Mouse (Mus musculus): ENCODE measurements at regions not wholly inside any gene's neighbourhood (a gene's known extent, or its start where the extent isn't known, plus 50 kb on each side); places are given as distances from the start of the nearest gene placed in this dataset.

DNA sequence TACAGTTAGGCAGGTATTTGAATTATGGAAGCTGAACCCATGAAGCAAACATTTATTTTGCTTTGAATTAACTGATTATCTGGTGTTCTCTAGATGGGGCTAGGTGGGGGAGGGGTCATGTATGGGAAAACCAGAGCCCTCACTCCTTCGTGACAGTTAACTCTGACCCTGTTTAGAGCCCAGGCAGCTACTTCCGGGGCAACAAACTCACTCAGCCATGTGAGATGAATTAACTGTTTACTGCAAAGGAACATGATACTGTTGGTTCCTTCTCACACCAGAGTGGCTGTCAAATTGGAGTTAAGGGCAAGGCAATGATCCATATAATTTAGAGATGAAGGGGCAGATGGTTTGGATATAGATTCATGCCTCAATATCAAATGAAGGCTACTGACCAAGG is 458.5 kb downstream of the Wdr11 start:
- in situ Hi-C loops (cut with MboI; ENCODE audit: unreplicated experiment in 2 of 2), result no loop called here

DNA sequence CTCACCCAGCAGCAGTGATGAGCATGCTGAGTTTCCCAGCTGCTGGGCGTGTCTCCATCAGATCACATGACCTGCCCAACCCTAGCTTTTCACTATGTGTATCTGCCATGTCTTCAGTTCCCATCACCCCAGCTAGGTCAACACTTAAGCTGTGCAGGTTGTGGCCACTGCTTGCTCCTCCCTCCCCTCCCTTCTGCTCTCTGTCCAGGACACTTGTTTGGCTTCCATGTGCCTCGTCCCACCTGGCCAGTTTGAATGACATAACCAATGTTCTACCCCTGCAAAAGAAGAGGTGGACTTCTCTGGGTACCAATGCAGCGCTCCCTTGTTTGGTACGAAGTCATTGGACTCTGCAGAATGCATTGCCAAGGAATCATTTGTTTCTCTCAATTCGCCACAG is 460.7 kb downstream of the Wdr11 start:
- in situ Hi-C loops (cut with MboI; ENCODE audit: unreplicated experiment in 2 of 2), result no loop called here

DNA sequence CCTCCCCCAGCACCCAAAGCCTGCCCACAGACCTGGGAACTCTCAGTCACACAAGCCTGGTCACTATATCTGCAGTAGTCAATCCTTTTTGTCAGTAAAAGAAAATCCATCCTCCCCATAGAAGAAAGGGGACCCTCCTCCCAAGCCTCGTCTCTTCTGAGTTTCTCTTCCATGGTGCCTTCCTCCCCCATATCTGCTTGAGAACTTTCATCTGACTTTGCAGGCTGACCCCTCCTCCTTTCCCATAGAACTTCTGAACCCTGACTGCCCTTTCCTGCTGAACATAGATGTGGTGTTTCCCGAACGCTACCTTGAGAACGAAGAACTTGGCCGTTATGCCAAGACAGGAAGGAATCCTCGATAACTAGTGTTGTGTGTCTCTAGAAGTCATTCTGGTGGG is 462.5 kb downstream of the Ate1 start:
- in situ Hi-C loops (cut with MboI; ENCODE audit: unreplicated experiment in 2 of 2), result no loop called here

DNA sequence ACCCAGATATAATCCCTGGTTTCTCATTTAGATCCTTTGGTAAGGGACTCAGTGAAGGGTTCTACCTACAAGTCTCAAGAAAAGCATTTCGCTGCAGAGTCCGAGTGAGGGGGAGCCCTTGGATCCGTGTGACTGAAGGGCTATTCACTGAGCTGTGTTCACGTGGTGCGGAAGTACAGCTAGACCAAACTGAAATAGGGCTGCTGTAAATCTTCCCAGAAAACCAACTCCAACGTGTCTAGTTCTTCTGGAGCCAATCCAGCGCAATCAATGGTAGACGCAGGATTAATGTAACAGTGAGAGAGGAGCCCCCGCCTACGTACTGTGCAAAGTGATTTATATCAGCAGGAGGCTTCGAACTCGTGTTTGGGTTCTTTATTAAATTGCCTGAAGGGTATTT is 461.9 kb downstream of the Ate1 start:
- in situ Hi-C loops (cut with MboI; ENCODE audit: unreplicated experiment in 2 of 2), result no loop called here

DNA sequence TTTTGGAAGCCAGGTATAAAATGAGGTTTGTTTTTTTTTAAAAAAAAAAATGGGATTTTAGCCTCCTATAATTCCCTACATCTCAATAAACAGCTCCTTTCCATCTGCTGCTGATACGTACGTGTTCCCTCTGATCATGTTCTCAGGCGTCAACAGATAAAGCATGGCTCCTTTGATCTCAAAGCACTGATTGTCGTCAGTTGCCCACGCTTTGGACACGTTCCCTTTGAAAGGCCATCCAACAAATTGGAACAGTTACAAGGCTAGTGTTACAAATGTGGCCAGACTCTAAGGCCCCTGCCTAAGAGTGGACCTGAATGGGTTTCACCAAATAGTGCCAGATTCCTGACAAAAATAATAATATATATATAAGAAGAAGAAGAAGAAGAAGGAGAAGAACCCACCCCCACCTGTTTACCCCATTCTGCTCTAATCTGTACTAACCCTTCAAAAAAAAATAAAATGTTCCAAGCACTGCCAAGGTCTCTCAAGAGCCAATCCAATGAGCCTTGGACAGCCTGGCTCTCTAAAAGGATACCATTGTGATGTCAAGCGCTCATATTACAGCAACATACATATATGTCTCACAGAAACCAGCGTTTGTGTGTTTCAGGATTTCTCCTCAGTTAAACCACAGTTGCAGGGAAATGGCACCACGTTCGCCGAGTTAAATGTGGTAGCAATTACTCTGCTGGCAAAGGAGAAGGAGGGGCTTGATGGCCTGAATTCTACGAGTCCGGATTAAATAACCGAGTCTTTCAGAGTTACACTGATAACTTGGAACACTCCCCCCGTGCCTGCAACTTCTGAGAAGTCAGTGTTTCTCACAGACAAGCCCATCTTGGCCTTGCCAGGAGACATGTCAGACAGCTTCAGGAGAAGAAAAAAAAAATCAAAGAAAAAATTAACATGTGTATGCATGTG is 460.2 kb downstream of the Ate1 start:
- in situ Hi-C loops (cut with MboI; ENCODE audit: unreplicated experiment in 2 of 2), result no loop called here

DNA sequence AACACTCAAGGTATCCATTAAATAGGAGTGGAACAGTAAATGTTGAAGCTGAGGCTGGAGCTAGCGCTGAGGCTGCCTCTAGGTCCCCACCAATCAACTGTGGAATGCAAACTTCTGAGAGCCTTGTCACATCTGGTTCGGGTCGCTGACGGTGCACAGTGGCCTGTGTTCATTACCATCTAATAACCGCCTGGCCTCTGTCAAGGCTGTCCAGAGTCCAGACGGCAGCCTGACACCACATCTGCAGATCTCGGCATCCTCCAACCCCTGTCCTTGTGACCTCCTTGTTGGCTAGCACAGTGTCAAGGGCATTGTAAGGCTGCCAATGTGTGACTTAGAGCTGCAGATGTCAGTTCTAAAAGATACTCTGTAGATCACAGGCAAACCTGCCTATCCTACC is 455.7 kb downstream of the Ate1 start:
- in situ Hi-C loops (cut with MboI; ENCODE audit: unreplicated experiment in 2 of 2), result no loop called here

DNA sequence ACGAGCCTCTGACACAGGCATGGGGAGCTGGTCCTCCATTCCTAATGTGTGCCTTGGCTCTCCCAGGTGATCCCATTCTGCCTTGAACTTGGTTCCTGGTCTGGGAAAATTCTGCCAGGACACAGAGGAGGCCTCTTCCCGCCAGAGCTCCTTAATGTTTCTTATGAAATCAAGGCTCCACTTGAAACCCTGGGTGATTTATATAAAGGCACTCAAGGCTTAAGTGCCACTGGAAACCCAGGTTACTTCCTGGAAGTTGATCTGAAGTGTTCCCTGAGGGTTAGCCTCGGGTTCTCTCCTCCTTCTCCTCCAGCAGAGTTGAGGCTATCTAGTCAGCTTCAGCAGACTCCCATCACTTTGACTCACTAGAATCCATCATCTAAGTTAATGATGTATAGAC is 451.9 kb downstream of the Ate1 start:
- in situ Hi-C loops (cut with MboI; ENCODE audit: unreplicated experiment in 2 of 2), result no loop called here

DNA sequence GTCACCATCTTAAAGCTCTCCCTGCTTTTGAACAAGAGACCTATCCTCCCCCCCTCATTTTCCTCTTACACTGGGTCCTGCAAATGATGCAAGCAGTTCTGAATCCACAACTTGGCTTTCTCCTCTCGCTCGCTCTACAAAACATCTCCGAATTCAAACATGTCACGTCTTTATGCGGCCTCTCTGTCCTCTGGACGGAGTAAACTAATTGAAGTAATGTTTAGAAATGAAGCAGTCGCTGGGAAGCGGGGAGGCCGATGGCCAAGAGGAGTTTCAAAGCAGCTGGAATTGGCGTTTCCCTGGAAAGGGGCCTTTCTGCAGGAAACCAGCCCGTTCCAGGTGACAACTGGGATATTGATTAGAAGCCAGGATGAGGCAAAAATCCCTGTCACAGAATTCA is 446.8 kb downstream of the Ate1 start:
- in situ Hi-C loops (cut with MboI; ENCODE audit: unreplicated experiment in 2 of 2), result no loop called here

DNA sequence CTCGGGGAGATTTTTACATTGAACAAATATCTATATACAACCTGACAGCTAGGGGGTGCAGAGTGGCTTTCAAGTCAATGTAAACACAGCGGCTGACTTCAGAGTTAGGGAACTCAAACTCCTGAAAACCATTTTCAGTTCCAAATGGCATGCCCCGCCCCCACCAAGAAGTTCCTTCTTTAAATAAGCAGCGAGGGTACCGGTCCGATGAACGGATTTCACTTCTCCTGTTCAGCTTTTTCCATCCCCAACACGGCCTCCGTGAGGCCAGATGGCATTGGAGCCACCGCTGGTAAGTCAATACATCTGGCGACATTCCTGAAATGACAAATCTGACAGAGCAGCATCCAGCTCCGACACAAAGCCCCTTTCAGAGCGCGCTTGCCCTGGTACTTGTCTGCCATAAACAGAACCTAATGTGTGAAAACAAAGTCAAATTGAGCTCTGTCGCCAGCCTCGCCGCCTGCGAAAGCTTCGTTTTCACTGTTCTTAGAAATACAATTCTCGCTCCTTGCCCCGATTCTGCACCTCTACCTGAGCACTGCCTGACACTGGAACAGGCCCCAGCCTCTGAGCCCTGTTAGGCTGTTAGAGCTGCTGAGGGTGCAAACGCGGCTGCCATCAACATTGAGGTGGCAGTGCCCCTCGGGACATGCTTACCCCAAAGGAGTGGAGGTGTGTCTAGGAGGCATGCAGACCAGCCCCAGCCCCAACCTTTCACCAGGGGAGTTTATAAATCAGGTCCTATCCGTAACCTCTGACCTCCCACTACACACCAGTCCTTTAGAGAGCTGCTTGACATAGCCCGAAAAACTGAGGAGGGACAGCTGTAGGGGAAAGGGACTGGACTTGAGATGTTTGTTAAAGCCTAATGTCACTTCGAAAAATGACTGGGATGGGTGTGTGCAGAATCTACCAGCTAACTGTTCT is 446.0 kb downstream of the Ate1 start:
- in situ Hi-C loops (cut with MboI; ENCODE audit: unreplicated experiment in 2 of 2), result no loop called here

DNA sequence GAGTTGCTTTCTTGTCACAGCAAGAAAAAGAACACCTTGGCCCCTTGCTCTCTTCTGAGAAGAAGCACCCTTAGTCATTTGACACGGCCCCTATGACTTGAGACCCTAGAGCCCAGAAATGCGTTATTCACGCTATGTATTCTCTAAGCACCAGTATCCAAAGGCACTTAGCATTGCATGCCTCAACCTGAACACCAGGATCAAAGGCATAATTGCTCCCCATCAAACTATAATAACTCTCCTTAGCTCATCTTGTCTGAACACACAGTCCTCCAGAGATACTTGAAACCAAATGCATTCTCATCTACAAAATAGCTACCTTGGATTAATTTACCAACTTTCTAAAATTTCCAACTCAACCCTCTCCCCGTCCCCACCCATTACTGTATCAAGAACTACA is 437.5 kb downstream of the Ate1 start:
- in situ Hi-C loops (cut with MboI; ENCODE audit: unreplicated experiment in 2 of 2), result no loop called here

DNA sequence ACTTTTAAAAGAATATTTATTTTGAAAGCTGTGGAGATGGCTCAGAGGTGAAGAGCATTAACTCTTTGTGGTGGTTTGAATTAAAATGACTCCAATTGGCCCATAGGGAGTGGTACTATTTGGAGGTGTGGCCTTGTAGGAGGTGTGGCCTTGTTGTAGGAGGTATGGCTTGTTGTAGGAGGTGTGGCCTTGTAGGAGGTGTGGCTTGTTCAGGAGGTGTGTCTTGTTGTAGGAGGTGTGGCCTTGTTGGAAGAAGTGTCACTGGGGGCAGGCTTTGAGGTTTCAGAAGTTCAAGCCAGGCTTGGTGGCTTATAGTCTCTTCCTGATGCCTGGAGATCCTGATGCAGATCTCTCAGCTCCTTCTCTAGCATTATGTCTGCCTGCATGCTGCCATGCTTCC is 434.5 kb downstream of the Ate1 start:
- in situ Hi-C loops (cut with MboI; ENCODE audit: unreplicated experiment in 2 of 2), result no loop called here

DNA sequence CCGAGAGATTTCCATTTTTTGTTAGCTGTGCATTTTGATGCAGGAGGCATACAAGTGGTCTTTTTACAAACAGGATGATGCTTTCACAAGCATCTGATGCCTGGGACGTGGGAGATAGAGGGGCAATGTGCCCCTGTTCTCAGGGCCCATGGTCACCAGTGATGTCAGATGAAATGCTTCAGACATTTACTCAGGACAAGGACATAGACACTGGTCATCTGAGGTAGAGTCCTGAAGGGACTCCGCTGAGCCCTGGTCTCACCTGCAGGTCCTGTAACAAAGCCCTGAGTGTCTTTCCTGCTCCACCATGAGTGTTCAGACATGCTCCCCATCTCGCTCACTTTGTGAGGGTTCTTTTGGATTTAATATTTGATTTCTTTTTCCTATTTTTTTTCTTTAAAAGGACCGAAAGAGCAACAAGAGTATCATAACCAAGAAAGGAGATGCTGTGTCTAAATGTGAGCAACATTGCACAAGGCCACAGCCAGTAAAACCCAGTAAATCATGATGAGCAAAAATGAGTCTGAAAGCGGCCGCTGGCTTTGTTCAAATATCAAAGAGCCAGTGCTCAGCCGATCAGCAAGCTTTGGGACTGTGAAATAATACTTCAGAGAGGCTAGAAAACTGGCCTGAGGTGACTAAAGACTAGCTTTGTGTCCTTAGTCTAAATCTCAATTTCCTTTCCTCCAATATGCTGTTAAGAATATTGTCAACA is 430.1 kb downstream of the Ate1 start:
- in situ Hi-C loops (cut with MboI; ENCODE audit: unreplicated experiment in 2 of 2), result no loop called here

DNA sequence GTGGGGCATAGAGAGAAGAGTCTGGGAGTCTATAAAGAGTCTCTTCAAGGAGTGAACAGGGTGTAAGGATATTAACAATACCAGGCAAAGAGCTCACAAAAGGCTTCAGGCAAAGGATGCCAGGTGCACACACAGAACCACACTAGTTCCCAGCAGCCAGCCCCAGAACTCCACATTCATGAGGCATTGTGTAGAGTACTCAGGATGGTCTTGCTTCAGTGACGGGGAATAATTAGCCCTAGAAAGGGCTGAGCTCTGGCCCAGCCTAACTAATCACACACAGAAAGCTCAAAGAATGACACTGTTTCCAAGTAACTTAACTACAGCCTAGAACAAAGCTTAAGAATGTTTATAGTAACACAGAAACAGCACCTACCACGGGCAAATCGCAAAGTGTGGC is 428.2 kb downstream of the Ate1 start:
- in situ Hi-C loops (cut with MboI; ENCODE audit: unreplicated experiment in 2 of 2), result no loop called here

DNA sequence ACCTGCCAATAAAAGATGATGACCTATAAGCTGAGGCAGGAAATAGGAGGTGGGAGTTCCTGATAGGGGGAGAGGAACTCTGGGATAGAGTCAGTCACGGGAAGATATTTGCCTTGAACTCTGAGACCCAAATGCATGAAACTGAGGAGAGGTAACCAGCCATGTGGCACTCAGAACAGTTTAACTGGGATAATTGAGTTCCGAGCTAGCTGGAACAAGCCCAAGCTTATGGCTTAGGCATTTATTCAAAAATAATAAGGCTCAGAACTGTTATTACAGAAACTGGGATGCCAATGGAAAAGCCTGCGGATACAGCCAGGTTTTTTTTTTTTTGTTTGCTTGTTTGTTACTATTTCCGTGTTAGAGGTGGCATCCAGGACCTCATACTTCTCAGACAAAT is 425.0 kb downstream of the Ate1 start:
- in situ Hi-C loops (cut with MboI; ENCODE audit: unreplicated experiment in 2 of 2), result no loop called here

DNA sequence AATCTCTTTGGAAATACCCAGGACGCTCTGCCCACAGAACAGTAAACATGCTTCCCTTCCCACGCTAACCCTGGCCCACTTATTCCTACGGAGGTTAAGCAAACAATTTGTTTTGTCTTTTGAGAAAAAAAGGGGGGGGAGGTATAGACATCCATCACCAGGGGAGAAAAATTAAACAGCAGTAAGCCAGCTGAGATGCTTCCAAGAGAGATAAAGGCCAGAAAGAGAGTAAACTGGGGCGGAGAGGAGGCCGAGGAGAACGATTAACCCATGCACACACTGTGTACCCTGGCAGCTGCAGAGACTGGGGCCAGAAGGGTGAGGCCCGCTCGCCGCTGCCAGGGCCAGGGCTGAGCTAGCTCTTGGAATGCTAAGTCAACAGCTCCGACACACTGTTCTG is 421.6 kb downstream of the Ate1 start:
- in situ Hi-C loops (cut with MboI; ENCODE audit: unreplicated experiment in 2 of 2), result no loop called here

DNA sequence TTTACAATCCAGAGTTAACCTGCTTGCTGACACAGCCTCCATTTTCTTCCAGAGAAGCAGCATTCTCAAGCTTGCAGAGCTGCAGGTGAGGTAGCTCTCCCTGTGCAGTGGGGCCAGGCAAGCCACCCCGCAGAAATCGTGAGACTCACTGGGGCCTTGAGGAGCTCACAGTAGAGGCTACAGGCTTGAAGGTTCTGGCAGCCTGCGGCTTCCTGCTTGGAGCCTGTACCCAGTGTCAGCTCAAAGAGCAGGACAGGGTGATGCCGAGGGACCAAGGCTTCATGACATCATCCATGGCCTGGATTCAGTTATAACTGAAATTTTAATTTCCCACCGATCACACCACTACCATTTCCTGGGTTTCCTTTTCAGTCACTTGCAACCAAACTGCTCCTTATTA is 417.5 kb downstream of the Ate1 start:
- in situ Hi-C loops (cut with MboI; ENCODE audit: unreplicated experiment in 2 of 2), result no loop called here

DNA sequence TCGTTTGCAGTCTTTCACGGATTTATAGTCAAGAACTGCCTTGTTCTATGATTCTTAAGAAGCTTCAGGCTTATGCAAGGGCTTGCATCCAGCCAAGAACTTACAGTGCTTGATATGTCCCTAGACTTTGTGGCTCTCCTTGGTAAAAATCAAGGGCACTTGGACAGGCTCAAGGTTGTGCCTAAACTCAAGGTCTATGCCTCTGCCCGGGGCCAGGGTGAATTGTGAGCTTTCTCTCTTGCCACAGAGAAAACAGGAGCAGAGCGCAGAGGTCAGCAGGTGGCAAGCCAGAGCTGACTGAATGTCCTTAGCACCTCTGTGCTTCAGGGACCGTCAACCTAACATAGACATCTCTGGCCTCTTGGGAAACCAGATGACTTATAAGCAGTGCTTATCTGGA is 413.2 kb downstream of the Ate1 start:
- in situ Hi-C loops (cut with MboI; ENCODE audit: unreplicated experiment in 2 of 2), result no loop called here

DNA sequence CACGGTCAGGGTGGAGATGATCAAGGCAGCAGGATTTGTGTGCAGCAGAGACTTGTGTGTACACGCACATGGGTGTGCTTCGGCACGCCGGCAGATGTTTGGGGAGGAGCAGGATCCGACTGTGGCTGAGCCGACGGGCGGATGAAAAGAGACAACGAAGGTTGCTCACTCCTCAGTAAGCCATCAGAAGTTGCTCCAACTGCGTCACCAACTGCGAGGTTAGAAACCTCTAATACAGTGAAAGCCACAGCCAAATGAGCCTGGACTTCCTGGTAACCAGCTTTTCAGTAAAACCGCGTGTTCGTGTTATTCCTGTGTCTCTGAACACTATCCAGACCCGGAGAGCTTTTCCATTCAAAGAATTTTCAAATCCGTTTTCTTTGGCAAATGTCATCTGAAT is 411.8 kb downstream of the Ate1 start:
- in situ Hi-C loops (cut with MboI; ENCODE audit: unreplicated experiment in 2 of 2), result no loop called here
